Mouse (Mus musculus) urinary bladder, postnatal 25 days (tissue): ENCODE measurements around the gene Lst1.

Experiments used
- DNase-seq: peaks from one replicate; pipeline ENCODE4 v3.0.0; 2022; ENCODE audit warnings: low spot score

Lst1 gene

GRCm38 (mm10) chr17:35158850-35159593 lies 29.2 kb downstream of the Lst1 start:
- no peak for DNase-seq

GRCm38 (mm10) chr17:35157661-35158175 lies 30.5 kb downstream of the Lst1 start:
- no peak for DNase-seq

- DNase-seq: no peak
Observed at GRCm38 (mm10) chr17:35157254-35157653, 31.0 kb downstream of the Lst1 start.

GRCm38 (mm10) chr17:35156461-35157200 lies 31.6 kb downstream of the Lst1 start:
- no peak for DNase-seq

GRCm38 (mm10) chr17:35155451-35155850 lies 32.8 kb downstream of the Lst1 start:
- DNase-seq: no peak

- DNase-seq: no peak
Observed at GRCm38 (mm10) chr17:35154616-35155015, 33.6 kb downstream of the Lst1 start.

- DNase-seq: no peak
Observed at GRCm38 (mm10) chr17:35153931-35154330, 34.3 kb downstream of the Lst1 start.

GRCm38 (mm10) chr17:35153077-35153476 lies 35.2 kb downstream of the Lst1 start:
- DNase-seq: no peak

GRCm38 (mm10) chr17:35152121-35152520 lies 36.1 kb downstream of the Lst1 start:
- DNase-seq: no peak

- no peak for DNase-seq
Observed at GRCm38 (mm10) chr17:35147922-35148639, 40.2 kb downstream of the Lst1 start.

GRCm38 (mm10) chr17:35147348-35147747 lies 40.9 kb downstream of the Lst1 start:
- DNase-seq: no peak

GRCm38 (mm10) chr17:35146139-35146538 lies 42.1 kb downstream of the Lst1 start:
- DNase-seq: no peak

GRCm38 (mm10) chr17:35141971-35142370 lies 46.3 kb downstream of the Lst1 start:
- no peak for DNase-seq

GRCm38 (mm10) chr17:35140490-35140996 lies 47.7 kb downstream of the Lst1 start:
- DNase-seq: no peak

GRCm38 (mm10) chr17:35139269-35139668 lies 49.0 kb downstream of the Lst1 start:
- no peak for DNase-seq

- DNase-seq: no peak
Observed at GRCm38 (mm10) chr17:35135591-35136320, 52.5 kb downstream of the Lst1 start.
